ENCODE assay signal across 8 mouse cellular contexts in genomic region chr11:52230694-52231093, GRCm38 (mm10). TPM values are rescaled to one million over a fixed set of nuclear protein-coding genes. Genes with fewer than 3 reads are reported as not detected.
DNase-seq lines count a peak whose midpoint lies in the region; ATAC-seq and TF ChIP-seq lines count a peak whose summit lies in the region.

No protein-coding gene starts in this region.

- TF ChIP-seq CTCF in lung, postnatal 0 days (IDR thresholded peaks at IDR 0.05) = no peak
- TF ChIP-seq CTCF in forebrain, postnatal 0 days (IDR thresholded peaks at IDR 0.05; ENCODE audit: low read depth) = no peak

- H3K9ac ChIP-seq in lung, postnatal 0 days (replicated peaks; ENCODE audit: low read depth) = no peak overlapping the region
- peak overlapping the region; percentile 99 for H3K9ac ChIP-seq in forebrain, postnatal 0 days
- peak overlapping the region; percentile 99 for H3K9ac ChIP-seq in liver, embryonic 12.5 days
- peak overlapping the region; percentile 97 for H3K9ac ChIP-seq in stomach, embryonic 16.5 days (ENCODE audit: low read length)

- H3K4me3 ChIP-seq in lung, postnatal 0 days (ENCODE audit: low read depth, low read length) = no peak overlapping the region
- H3K4me3 ChIP-seq in forebrain, postnatal 0 days (ENCODE audit: low read depth, low read length) = no peak overlapping the region
- peak overlapping the region; percentile 97 for H3K4me3 ChIP-seq in liver, embryonic 12.5 days
- peak overlapping the region; percentile 94; the same call in 1 of the 2 replicates for H3K4me3 ChIP-seq in stomach, embryonic 16.5 days (replicated peaks; ENCODE audit: low read length)

- 0 out of 2 replicates have a peak overlapping the region, but pooled peaks have one; percentile 99 for H3K27ac ChIP-seq in lung, postnatal 0 days (ENCODE audit: low read length)
- no peak overlapping the region for H3K27ac ChIP-seq in forebrain, postnatal 0 days (ENCODE audit: low read depth, low read length)
- peak overlapping the region; percentile 94 for H3K27ac ChIP-seq in liver, embryonic 12.5 days
- H3K27ac ChIP-seq in stomach, embryonic 16.5 days (ENCODE audit: low read length) = peak overlapping the region; percentile 98

- H3K9me3 ChIP-seq in lung, postnatal 0 days (ENCODE audit: low read length) = no peaks in the 10 kb centered on the region
- H3K9me3 ChIP-seq in forebrain, postnatal 0 days (ENCODE audit: low read length) = no peaks in the 10 kb centered on the region
- no peaks in the 10 kb centered on the region for H3K9me3 ChIP-seq in liver, embryonic 12.5 days (replicated peaks)
- no peaks in the 10 kb centered on the region for H3K9me3 ChIP-seq in stomach, embryonic 16.5 days (replicated peaks; ENCODE audit: control insufficient read depth, low read length)

- WGBS in lung, postnatal 0 days = 49% methylated on average over 5 of the region's 5 CpGs
- WGBS in forebrain, postnatal 0 days = 55% methylated on average over 5 of the region's 5 CpGs
- WGBS in liver, embryonic 12.5 days (ENCODE audit: insufficient replicate concordance) = 54% methylated on average over 5 of the region's 5 CpGs
- WGBS in stomach, embryonic 16.5 days = 55% methylated on average over 5 of the region's 5 CpGs

- no peaks in the 10 kb centered on the region for H3K36me3 ChIP-seq in lung, postnatal 0 days (ENCODE audit: insufficient read depth, low read length)
- H3K36me3 ChIP-seq in forebrain, postnatal 0 days (ENCODE audit: insufficient read depth) = no peaks in the 10 kb centered on the region
- H3K36me3 ChIP-seq in liver, embryonic 12.5 days = peaks cover 5% of the 10 kb centered on the region
- H3K36me3 ChIP-seq in stomach, embryonic 16.5 days (ENCODE audit: control insufficient read depth, insufficient read depth, low read length) = no peaks in the 10 kb centered on the region

- peak overlapping the region; percentile 76; the same call in 1 of the 2 replicates for H3K4me2 ChIP-seq in lung, postnatal 0 days (replicated peaks; ENCODE audit: low read depth, low read length)
- peak overlapping the region; percentile 75 for H3K4me2 ChIP-seq in forebrain, postnatal 0 days (ENCODE audit: low read depth)
- H3K4me2 ChIP-seq in liver, embryonic 12.5 days = peak overlapping the region; percentile 80
- H3K4me2 ChIP-seq in stomach, embryonic 16.5 days (ENCODE audit: low read depth, low read length) = peak overlapping the region; percentile 54

- peaks cover 20% of the 10 kb centered on the region; the same call in 1 of the 2 replicates for H3K4me1 ChIP-seq in lung, postnatal 0 days (ENCODE audit: insufficient read depth, low read depth, low read length)
- peaks cover 19% of the 10 kb centered on the region for H3K4me1 ChIP-seq in forebrain, postnatal 0 days (ENCODE audit: insufficient read depth)
- peaks cover 31% of the 10 kb centered on the region for H3K4me1 ChIP-seq in liver, embryonic 12.5 days
- H3K4me1 ChIP-seq in stomach, embryonic 16.5 days (ENCODE audit: control insufficient read depth, insufficient read depth, low read length) = peaks cover 15% of the 10 kb centered on the region

- no peaks in the 10 kb centered on the region for H3K27me3 ChIP-seq in lung, postnatal 0 days (replicated peaks; ENCODE audit: insufficient read depth, low read length)
- no peaks in the 10 kb centered on the region for H3K27me3 ChIP-seq in forebrain, postnatal 0 days (ENCODE audit: insufficient read depth, low read length)
- H3K27me3 ChIP-seq in liver, embryonic 12.5 days (replicated peaks) = no peaks in the 10 kb centered on the region
- H3K27me3 ChIP-seq in stomach, embryonic 16.5 days (ENCODE audit: control insufficient read depth, insufficient read depth, low read length) = no peaks in the 10 kb centered on the region

- no peak for DNase-seq in lung, postnatal 0 days (ENCODE audit: low spot score)
- DNase-seq in lung, adult 18-20 months = no peak
- no peak for DNase-seq in forebrain, postnatal 0 days
- no peak for DNase-seq in urinary bladder, postnatal 10 days (ENCODE audit: low spot score)
- no peak for DNase-seq in right cerebral cortex, postnatal 10 days (ENCODE audit: low spot score in 2 of 2)

- ATAC-seq in lung, postnatal 0 days = no peak
- ATAC-seq in forebrain, postnatal 0 days = no peak
- no peak for ATAC-seq in liver, embryonic 12.5 days
- no peak for ATAC-seq in stomach, embryonic 16.5 days (ENCODE audit: insufficient read depth, low FRiP score)
- ATAC-seq in frontal cortex, adult (ENCODE audit: low TSS enrichment) = no peak

- no peak for TF ChIP-seq EP300 in lung, postnatal 0 days (IDR thresholded peaks at IDR 0.05)

RNA-seq across cellular contexts. Expression of gene Skp1a, which starts 1.1 kb away (rescaled TPM):
- polyA plus RNA-seq in lung, postnatal 0 days (2015; fragmentation: Nextera tagmentation; extraction: Ambion mirVana) = 552 and 571 TPM in 2 replicates
- total RNA-seq in forebrain, postnatal 0 days (2014; rRNA removed) = 767 and 889 TPM in 2 replicates
- 1,355 and 1,490 TPM in 2 replicates for polyA plus RNA-seq in forebrain, postnatal 0 days (2015; fragmentation: Nextera tagmentation; extraction: Ambion mirVana)
- polyA plus RNA-seq in liver, embryonic 12.5 days (2016; fragmentation: Nextera tagmentation; extraction: Ambion mirVana) = 384 and 391 TPM in 2 replicates
- 650 and 654 TPM in 2 replicates for polyA plus RNA-seq in stomach, embryonic 16.5 days (2015; fragmentation: Nextera tagmentation; extraction: Ambion mirVana)

RNA-seq across cellular contexts. Expression of gene Olfr1371, which starts 16.9 kb away (rescaled TPM):
- not detected in 2 replicates for polyA plus RNA-seq in lung, postnatal 0 days (2015; fragmentation: Nextera tagmentation; extraction: Ambion mirVana)
- not detected in 2 replicates for total RNA-seq in forebrain, postnatal 0 days (2014; rRNA removed)
- polyA plus RNA-seq in forebrain, postnatal 0 days (2015; fragmentation: Nextera tagmentation; extraction: Ambion mirVana) = not detected in 2 replicates
- not detected in 2 replicates for polyA plus RNA-seq in liver, embryonic 12.5 days (2016; fragmentation: Nextera tagmentation; extraction: Ambion mirVana)
- not detected in 2 replicates for polyA plus RNA-seq in stomach, embryonic 16.5 days (2015; fragmentation: Nextera tagmentation; extraction: Ambion mirVana)

RNA-seq across cellular contexts. Expression of gene Tcf7, which starts 52.1 kb away (rescaled TPM):
- polyA plus RNA-seq in lung, postnatal 0 days (2015; fragmentation: Nextera tagmentation; extraction: Ambion mirVana) = 14.7 and 14.8 TPM in 2 replicates
- total RNA-seq in forebrain, postnatal 0 days (2014; rRNA removed) = 1.6 and 2.3 TPM in 2 replicates
- 4.4 and 4.6 TPM in 2 replicates for polyA plus RNA-seq in forebrain, postnatal 0 days (2015; fragmentation: Nextera tagmentation; extraction: Ambion mirVana)
- 3.8 and 4.4 TPM in 2 replicates for polyA plus RNA-seq in liver, embryonic 12.5 days (2016; fragmentation: Nextera tagmentation; extraction: Ambion mirVana)
- polyA plus RNA-seq in stomach, embryonic 16.5 days (2015; fragmentation: Nextera tagmentation; extraction: Ambion mirVana) = 2.8 TPM in 2 replicates

Comparison
In these comparisons a context has a peak if more than half of its experiments do, and no peak if none do; other contexts are left out.
1. H3K4me3 ChIP-seq: peak in liver, embryonic 12.5 days (single experiment) and stomach, embryonic 16.5 days (single experiment); none in lung, postnatal 0 days (single experiment) and forebrain, postnatal 0 days (single experiment).
2. Peak in every context shown above with its lines, with median percentiles within 50 percentile points of each other: H3K4me2 ChIP-seq.